Mouse (Mus musculus): Measurements from ENCODE around the gene Donson. TPM values are rescaled to one million over a fixed set of nuclear protein-coding genes. Genes with fewer than 3 reads are reported as not detected.

Gene Donson
- 5.4 TPM in 2 replicates for polyA plus RNA-seq (2015; fragmentation: Nextera tagmentation; extraction: Ambion mirVana)

GRCm38 (mm10) chr16:91688619-91689334 lies at the start of gene Donson:
TSS of gene Donson (minus strand) at chr16:91688770.
- H3K27me3 ChIP-seq (ENCODE audit: control insufficient read depth, insufficient read depth, low read length), result no peaks in the 10 kb centered on the region
- peak; percentile 98 for ATAC-seq (ENCODE audit: low FRiP score, low TSS enrichment)
- WGBS, result under 1% methylated on average over 70 of the region's 71 CpGs

GRCm38 (mm10) chr16:91736046-91736816 lies 47.7 kb upstream of the Donson start:
- no peak overlapping the region for H3K27ac ChIP-seq (replicated peaks)
- H3K9me3 ChIP-seq (ENCODE audit: control insufficient read depth, low read length), result no peaks in the 10 kb centered on the region
- no peaks in the 10 kb centered on the region for H3K27me3 ChIP-seq (ENCODE audit: control insufficient read depth, insufficient read depth, low read length)
- H3K4me2 ChIP-seq (replicated peaks; ENCODE audit: low read depth), result no peak overlapping the region
- WGBS, result 79% methylated on average over 7 of the region's 7 CpGs
- no peaks in the 10 kb centered on the region for H3K36me3 ChIP-seq (ENCODE audit: control insufficient read depth, insufficient read depth, low read length)
- no peak for ATAC-seq (ENCODE audit: low FRiP score, low TSS enrichment)
- DNase-seq (ENCODE audit: low spot score), result no peak
- H3K4me1 ChIP-seq (replicated peaks; ENCODE audit: control insufficient read depth, insufficient read depth), result peaks cover 5% of the 10 kb centered on the region
- TF ChIP-seq EP300 (optimal IDR thresholded peaks at IDR 0.05), result no peak
- no peak for TF ChIP-seq CTCF (IDR thresholded peaks at IDR 0.05; ENCODE audit: low read depth)
- H3K4me3 ChIP-seq (ENCODE audit: low read depth, low read length), result no peak overlapping the region
- H3K9ac ChIP-seq (ENCODE audit: low read length), result no peak overlapping the region

More at GRCm38 (mm10) chr16:91688619-91689334, at the start of gene Donson:
- Histone ChIP-seq H3K27ac (replicated peaks) (peak within 1 kb of the TSS; percentile 83), H3K9ac (ENCODE audit: low read length) (peak within 1 kb of the TSS; percentile 89), H3K4me1 (replicated peaks; ENCODE audit: control insufficient read depth, insufficient read depth) (no peaks in the 10 kb centered on the region), H3K9me3 (ENCODE audit: control insufficient read depth, low read length) (no peaks in the 10 kb centered on the region), H3K36me3 (ENCODE audit: control insufficient read depth, insufficient read depth, low read length) (no peaks in the 10 kb centered on the region), H3K4me2 (replicated peaks; ENCODE audit: low read depth) (peak within 1 kb of the TSS; percentile 98), H3K4me3 (ENCODE audit: low read depth, low read length) (peak within 1 kb of the TSS; percentile 78)
- no peak for TF ChIP-seq EP300 (optimal IDR thresholded peaks at IDR 0.05)
- no peak for TF ChIP-seq CTCF (IDR thresholded peaks at IDR 0.05; ENCODE audit: low read depth)
- DNase-seq (ENCODE audit: low spot score), result peak; percentile 97

GRCm38 (mm10) chr16:91734771-91735170 lies 46.2 kb upstream of the Donson start:
- H3K36me3 ChIP-seq (ENCODE audit: control insufficient read depth, insufficient read depth, low read length), result no peaks in the 10 kb centered on the region
- H3K4me1 ChIP-seq (replicated peaks; ENCODE audit: control insufficient read depth, insufficient read depth), result peaks cover 5% of the 10 kb centered on the region
- no peaks in the 10 kb centered on the region for H3K9me3 ChIP-seq (ENCODE audit: control insufficient read depth, low read length)
- no peak overlapping the region for H3K9ac ChIP-seq (ENCODE audit: low read length)
- DNase-seq (ENCODE audit: low spot score) (peak; percentile 24), ATAC-seq (ENCODE audit: low FRiP score, low TSS enrichment) (peak; percentile 28; the same call in 1 of the 2 replicates)
- no peak overlapping the region; the same call in 1 of the 2 replicates for H3K27ac ChIP-seq (replicated peaks)
- H3K4me2 ChIP-seq (replicated peaks; ENCODE audit: low read depth), result no peak overlapping the region
- H3K4me3 ChIP-seq (ENCODE audit: low read depth, low read length), result no peak overlapping the region
- no peak for TF ChIP-seq CTCF (IDR thresholded peaks at IDR 0.05; ENCODE audit: low read depth)
- no peak for TF ChIP-seq EP300 (optimal IDR thresholded peaks at IDR 0.05)
- no peaks in the 10 kb centered on the region for H3K27me3 ChIP-seq (ENCODE audit: control insufficient read depth, insufficient read depth, low read length)
- WGBS, result 71% methylated on average over 5 of the region's 5 CpGs

GRCm38 (mm10) chr16:91732816-91733215 lies 44.2 kb upstream of the Donson start:
- DNase-seq (ENCODE audit: low spot score), result no peak
- ATAC-seq (ENCODE audit: low FRiP score, low TSS enrichment), result no peak
- Histone ChIP-seq H3K27ac (replicated peaks) (no peak overlapping the region), H3K4me3 (ENCODE audit: low read depth, low read length) (no peak overlapping the region), H3K9me3 (ENCODE audit: control insufficient read depth, low read length) (no peaks in the 10 kb centered on the region), H3K27me3 (ENCODE audit: control insufficient read depth, insufficient read depth, low read length) (no peaks in the 10 kb centered on the region), H3K4me2 (replicated peaks; ENCODE audit: low read depth) (no peak overlapping the region), H3K9ac (ENCODE audit: low read length) (no peak overlapping the region), H3K4me1 (replicated peaks; ENCODE audit: control insufficient read depth, insufficient read depth) (peaks cover 5% of the 10 kb centered on the region), H3K36me3 (ENCODE audit: control insufficient read depth, insufficient read depth, low read length) (no peaks in the 10 kb centered on the region)
- 67% methylated on average over 2 of the region's 2 CpGs for WGBS
- TF ChIP-seq CTCF (IDR thresholded peaks at IDR 0.05; ENCODE audit: low read depth), result no peak
- no peak for TF ChIP-seq EP300 (optimal IDR thresholded peaks at IDR 0.05)

GRCm38 (mm10) chr16:91730446-91730845 lies 41.9 kb upstream of the Donson start:
- 2% methylated on average over 11 of the region's 11 CpGs for WGBS
- no peak for ATAC-seq (ENCODE audit: low FRiP score, low TSS enrichment)
- no peak for TF ChIP-seq CTCF (IDR thresholded peaks at IDR 0.05; ENCODE audit: low read depth)
- no peak for TF ChIP-seq EP300 (optimal IDR thresholded peaks at IDR 0.05)

More at GRCm38 (mm10) chr16:91730446-91730845, 41.9 kb upstream of the Donson start:
- peak overlapping the region; percentile 83 for H3K4me3 ChIP-seq (ENCODE audit: low read depth, low read length)
- H3K36me3 ChIP-seq (ENCODE audit: control insufficient read depth, insufficient read depth, low read length), result no peaks in the 10 kb centered on the region
- H3K9me3 ChIP-seq (ENCODE audit: control insufficient read depth, low read length), result no peaks in the 10 kb centered on the region
- no peaks in the 10 kb centered on the region for H3K27me3 ChIP-seq (ENCODE audit: control insufficient read depth, insufficient read depth, low read length)
- H3K4me2 ChIP-seq (replicated peaks; ENCODE audit: low read depth), result peak overlapping the region; percentile 86
- no peak overlapping the region; the same call in 1 of the 2 replicates for H3K27ac ChIP-seq (replicated peaks)
- DNase-seq (ENCODE audit: low spot score), result no peak
- peak overlapping the region; percentile 81; the same call in 1 of the 2 replicates for H3K9ac ChIP-seq (ENCODE audit: low read length)
- peaks cover 6% of the 10 kb centered on the region for H3K4me1 ChIP-seq (replicated peaks; ENCODE audit: control insufficient read depth, insufficient read depth)

All from stomach, postnatal 0 days (tissue).